Mouse (Mus musculus) testis, postnatal 10 days (tissue): ENCODE measurements around the gene Gcnt4.

Experiments used
- DNase-seq: peaks from one replicate; pipeline ENCODE4 v3.0.0; 2021; ENCODE audit warnings: low spot score

Gene Gcnt4

GRCm38 (mm10) chr13:96993291-96993989 lies 69.0 kb downstream of the Gcnt4 start:
- no peak for DNase-seq

- DNase-seq, result no peak
Measured at GRCm38 (mm10) chr13:96995243-96995642, 70.8 kb downstream of the Gcnt4 start.

GRCm38 (mm10) chr13:96997080-96997479 lies 72.6 kb downstream of the Gcnt4 start:
- no peak for DNase-seq
